Mouse (Mus musculus) hindbrain, embryonic 14.5 days (tissue): Measurements from ENCODE around the gene Gpr61. TPM values are rescaled to one million over a fixed set of nuclear protein-coding genes. Genes with fewer than 3 reads are reported as not detected.

Experiments
- ATAC-seq: fragments of 200-750 bp; cut with Nextera tagmentation; 2 replicates; pipeline ENCODE4 v1.8.0; 2017; ENCODE audit warnings: moderate number of reproducible peaks, mild to moderate bottlenecking, moderate TSS enrichment, moderate library complexity; ENCODE audit not compliant: low FRiP score
- DNase-seq: peaks from one replicate; pipeline ENCODE4 v3.0.0-alpha.2; 2015; ENCODE audit warnings: low spot score
- H3K27ac ChIP-seq: fragments of 300-500 bp; sonication (generic); 2 replicates; pipeline ENCODE4 v1.5.1; 2014; ENCODE audit warnings: mild to moderate bottlenecking, moderate library complexity
- H3K27me3 ChIP-seq: fragments of 300-500 bp; sonication (generic); 2 replicates; pipeline ENCODE4 v1.6.1; 2014; ENCODE audit warnings: mild to moderate bottlenecking, low read length, mixed read lengths; ENCODE audit not compliant: control insufficient read depth, insufficient read depth
- H3K36me3 ChIP-seq: fragments of 300-500 bp; sonication (generic); replicated peaks from 2 replicates; pipeline ENCODE4 v1.6.1; 2014; ENCODE audit not compliant: control insufficient read depth, insufficient read depth
- H3K4me1 ChIP-seq: fragments of 300-500 bp; sonication (generic); replicated peaks from 2 replicates; pipeline ENCODE4 v1.6.1; 2014; ENCODE audit warnings: antibody characterized with exemption, low read length, mixed read lengths; ENCODE audit not compliant: control insufficient read depth, insufficient read depth
- H3K4me2 ChIP-seq: fragments of 300-500 bp; sonication (generic); replicated peaks from 2 replicates; pipeline ENCODE4 v1.6.1; 2014; ENCODE audit warnings: mild to moderate bottlenecking, moderate library complexity
- H3K4me3 ChIP-seq: fragments of 300-500 bp; sonication (generic); replicated peaks from 2 replicates; pipeline ENCODE4 v1.5.1; 2014; ENCODE audit warnings: mild to moderate bottlenecking, low read length
- H3K9ac ChIP-seq: fragments of 300-500 bp; sonication (generic); 2 replicates; pipeline ENCODE4 v1.6.1; 2014
- H3K9me3 ChIP-seq: fragments of 300-500 bp; sonication (generic); 2 replicates; pipeline ENCODE4 v1.6.1; 2016; ENCODE audit warnings: low read length; ENCODE audit not compliant: control insufficient read depth
- WGBS: fragments of 180-500 bp; shearing (Covaris S2); extraction: QIAGEN DNeasy Blood & Tissue Kit; methylation state at CpG from one replicate; pipeline ENCODE4 v1.1.7; 2014; 5-methylcytosine and 5-hydroxymethylcytosine counted together
- polyA plus RNA-seq: library from polyadenylated mRNA; unstranded; fragments of >200 nt; fragmentation: Nextera tagmentation; extraction: Ambion mirVana; gene quantifications from 2 replicates; pipeline ENCODE4 v1.2.1, GENCODE M21; 2014

The Gpr61 gene
- polyA plus RNA-seq, 1 experiment from 2014 or later = 3.6 TPM

- Histone ChIP-seq H3K9me3 (no peaks in the 10 kb centered on the region), H3K27me3 (no peaks in the 10 kb centered on the region), H3K4me1 (peaks cover 31% of the 10 kb centered on the region), H3K27ac (peak overlapping the region; percentile 68), H3K4me2 (peak overlapping the region; percentile 41), H3K36me3 (no peaks in the 10 kb centered on the region), H3K9ac (peak overlapping the region; percentile 16; the same call in 1 of the 2 replicates), H3K4me3 (0 out of 2 replicates have a peak overlapping the region, but pooled peaks have one; percentile 2)
- DNase-seq (peak; percentile 97), ATAC-seq (peak; percentile 78)
- 12% methylated on average over 9 of the region's 9 CpGs for WGBS
Measured at GRCm38 (mm10) chr3:108164807-108165206, 10.1 kb upstream of the Gpr61 start.

GRCm38 (mm10) chr3:108164091-108164490 lies 9.4 kb upstream of the Gpr61 start:
- no peak for DNase-seq
- no peak overlapping the region for H3K4me3 ChIP-seq
- H3K4me1 ChIP-seq = peaks cover 28% of the 10 kb centered on the region
- ATAC-seq = no peak
- no peaks in the 10 kb centered on the region for H3K36me3 ChIP-seq
- 71% methylated on average over 5 of the region's 5 CpGs for WGBS
- no peaks in the 10 kb centered on the region for H3K27me3 ChIP-seq
- H3K4me2 ChIP-seq = no peak overlapping the region
- no peak overlapping the region for H3K27ac ChIP-seq
- no peaks in the 10 kb centered on the region for H3K9me3 ChIP-seq
- no peak overlapping the region for H3K9ac ChIP-seq

GRCm38 (mm10) chr3:108158383-108159037 lies 3.8 kb upstream of the Gpr61 start:
- no peak overlapping the region for H3K4me2 ChIP-seq
- no peaks in the 10 kb centered on the region for H3K9me3 ChIP-seq
- H3K4me1 ChIP-seq = peaks cover 10% of the 10 kb centered on the region; the same call in 1 of the 2 replicates
- no peaks in the 10 kb centered on the region for H3K36me3 ChIP-seq
- DNase-seq (no peak), ATAC-seq (peak; percentile 42; the same call in 1 of the 2 replicates)
- H3K9ac ChIP-seq = peak overlapping the region; percentile 2; the same call in 1 of the 2 replicates
- peak overlapping the region; percentile 71 for H3K27ac ChIP-seq
- WGBS = 55% methylated on average over 9 of the region's 9 CpGs
- no peaks in the 10 kb centered on the region for H3K27me3 ChIP-seq
- H3K4me3 ChIP-seq = no peak overlapping the region

- H3K9ac ChIP-seq = no peak overlapping the region
- H3K4me3 ChIP-seq = no peak overlapping the region
- H3K4me1 ChIP-seq = no peaks in the 10 kb centered on the region
- ATAC-seq (no peak), DNase-seq (no peak)
- H3K4me2 ChIP-seq = no peak overlapping the region
- H3K27me3 ChIP-seq = no peaks in the 10 kb centered on the region
- 79% methylated on average over 3 of the region's 3 CpGs for whole genome bisulfite sequencing
- H3K9me3 ChIP-seq = no peaks in the 10 kb centered on the region
- H3K27ac ChIP-seq = no peak overlapping the region
- H3K36me3 ChIP-seq = no peaks in the 10 kb centered on the region
Measured at GRCm38 (mm10) chr3:108152290-108152689, 2.4 kb downstream of the Gpr61 start.

- Histone ChIP-seq H3K4me3 (no peak overlapping the region), H3K27me3 (no peaks in the 10 kb centered on the region), H3K9ac (no peak overlapping the region), H3K4me1 (peaks cover 13% of the 10 kb centered on the region), H3K9me3 (no peaks in the 10 kb centered on the region), H3K27ac (no peak overlapping the region), H3K4me2 (no peak overlapping the region), H3K36me3 (0 out of 2 replicates have a peak, but pooled peaks cover 3% of the 10 kb centered on the region)
- peak; percentile 92 for DNase-seq
- WGBS = 68% methylated on average over 11 of the region's 11 CpGs
- ATAC-seq = 0 out of 2 replicates have a peak, but pooled peaks have one; percentile 36
Measured at GRCm38 (mm10) chr3:108147386-108148235, 7.1 kb downstream of the Gpr61 start.

GRCm38 (mm10) chr3:108146671-108147070 lies 8.0 kb downstream of the Gpr61 start:
- Histone ChIP-seq H3K9ac (peak overlapping the region; percentile 88), H3K4me1 (peaks cover 13% of the 10 kb centered on the region), H3K9me3 (no peaks in the 10 kb centered on the region), H3K27ac (no peak overlapping the region), H3K4me3 (peak overlapping the region; percentile 84), H3K36me3 (0 out of 2 replicates have a peak, but pooled peaks cover 3% of the 10 kb centered on the region), H3K4me2 (peak overlapping the region; percentile 82), H3K27me3 (no peaks in the 10 kb centered on the region)
- no peak for DNase-seq
- no peak for ATAC-seq
- WGBS = 61% methylated on average over 5 of the region's 5 CpGs

- H3K4me1 ChIP-seq = peaks cover 13% of the 10 kb centered on the region
- WGBS = under 1% methylated on average over 63 of the region's 63 CpGs
- H3K4me2 ChIP-seq = peak within 1 kb of the TSS; percentile 82
- no peaks in the 10 kb centered on the region for H3K9me3 ChIP-seq
- peak within 1 kb of the TSS; percentile 84 for H3K4me3 ChIP-seq
- peak; percentile 96 for ATAC-seq
- H3K27ac ChIP-seq = peak within 1 kb of the TSS; percentile 94
- H3K27me3 ChIP-seq = no peaks in the 10 kb centered on the region
- peak within 1 kb of the TSS; percentile 88 for H3K9ac ChIP-seq
- 0 out of 2 replicates have a peak, but pooled peaks cover 3% of the 10 kb centered on the region for H3K36me3 ChIP-seq
- DNase-seq = peak; percentile 94
Measured at GRCm38 (mm10) chr3:108145534-108146445, 8.9 kb downstream of the Gpr61 start, which contains the start of gene Gnai3. TSS of gene Gnai3 (minus strand) at chr3:108146146.

GRCm38 (mm10) chr3:108140786-108141185 lies 13.9 kb downstream of the Gpr61 start:
- H3K4me1 ChIP-seq = peaks cover 13% of the 10 kb centered on the region
- DNase-seq (no peak), ATAC-seq (no peak)
- no peaks in the 10 kb centered on the region for H3K27me3 ChIP-seq
- 91% methylated on average over 4 of the region's 4 CpGs for WGBS
- H3K9ac ChIP-seq = no peak overlapping the region
- H3K36me3 ChIP-seq = peaks cover 3% of the 10 kb centered on the region; the same call in 1 of the 2 replicates
- H3K4me2 ChIP-seq = no peak overlapping the region
- no peak overlapping the region for H3K4me3 ChIP-seq
- no peak overlapping the region for H3K27ac ChIP-seq
- H3K9me3 ChIP-seq = no peaks in the 10 kb centered on the region
